Mouse (Mus musculus): ENCODE data around the gene Tradd. TPM values are rescaled to one million over a fixed set of nuclear protein-coding genes. Genes with fewer than 3 reads are reported as not detected.

The Tradd gene
- polyA plus RNA-seq, 1 experiment from 2014 or later: 26.2 TPM

DNA sequence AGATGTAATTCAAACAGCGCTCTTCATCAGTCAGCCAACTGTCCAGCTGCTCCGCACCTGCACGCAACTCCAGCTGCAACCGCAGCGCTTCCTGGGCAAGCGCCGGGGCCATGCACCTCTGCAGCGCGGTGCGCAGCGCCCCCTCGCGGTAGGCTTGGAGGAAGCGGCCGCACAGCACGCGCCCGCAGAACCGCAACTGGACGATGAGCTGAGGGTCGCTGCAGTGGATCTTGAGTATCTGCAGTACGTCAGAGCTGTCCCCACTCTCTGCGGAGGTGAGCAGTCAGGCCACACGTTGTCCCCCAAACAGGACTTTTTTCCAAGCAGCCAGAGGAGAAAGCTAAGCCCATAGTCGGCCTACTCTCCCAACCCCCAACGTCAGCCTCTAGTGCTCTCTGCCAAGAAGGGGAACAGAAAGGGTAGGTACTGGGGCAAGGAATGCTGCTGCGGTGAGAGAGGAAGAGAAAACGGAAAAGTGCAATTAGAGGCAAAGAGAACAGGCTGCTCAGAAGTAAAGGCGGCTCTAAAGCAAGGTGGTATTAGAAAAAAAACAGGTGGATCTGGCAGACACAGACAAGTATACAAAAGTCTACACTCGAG lies 4.6 kb downstream of the Tradd start:
- H3K9ac ChIP-seq (ENCODE audit: low read length): 0 out of 2 replicates have a peak overlapping the region, but pooled peaks have one; percentile 20
- H3K4me2 ChIP-seq (ENCODE audit: low read length): peak overlapping the region; percentile 66

DNA sequence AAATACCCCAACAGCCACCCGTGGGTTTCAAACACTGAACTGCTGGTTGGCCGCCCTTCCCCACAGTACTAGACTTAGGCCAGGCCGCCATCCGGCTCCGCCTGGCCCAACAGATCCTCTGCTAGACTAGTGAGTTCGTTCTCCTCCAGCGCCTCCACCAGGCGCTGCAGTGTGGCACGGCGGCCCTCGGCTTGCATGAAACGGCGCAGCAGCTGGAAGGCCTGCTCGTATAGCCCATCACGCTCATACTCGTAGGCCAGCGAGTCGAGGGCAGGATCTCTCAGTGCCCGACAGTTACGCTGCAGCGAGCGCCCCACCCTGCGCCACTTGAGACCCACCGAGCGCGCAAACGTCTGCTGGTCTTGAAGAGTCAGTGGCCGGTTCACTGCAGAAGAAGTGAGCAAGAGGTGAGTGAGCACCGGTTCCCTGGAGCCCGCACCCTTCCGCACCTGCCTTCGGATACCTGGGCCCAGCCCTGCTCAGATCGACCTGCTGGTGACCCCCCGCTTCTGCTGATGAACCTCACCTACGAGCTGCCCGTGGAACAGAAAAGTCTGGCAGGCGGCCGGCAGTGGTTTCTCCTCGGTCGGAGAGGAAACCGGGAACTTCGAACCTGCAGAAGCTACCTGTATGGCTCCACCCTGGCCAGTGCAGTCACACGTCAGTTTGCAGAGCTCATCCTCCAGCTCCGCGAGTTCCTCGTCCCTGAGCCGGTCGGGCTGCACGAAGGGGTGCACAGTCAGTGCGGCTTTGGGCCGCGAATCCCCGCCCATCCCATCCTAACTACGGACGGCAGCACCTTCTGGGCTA lies 5.3 kb downstream of the Tradd start:
- Histone ChIP-seq H3K4me2 (ENCODE audit: low read length) (peak overlapping the region; percentile 66), H3K36me3 (ENCODE audit: control insufficient read depth, insufficient read depth, low read length) (no peaks in the 10 kb centered on the region), H3K27me3 (replicated peaks; ENCODE audit: control insufficient read depth, insufficient read depth, low read length) (peaks cover 50% of the 10 kb centered on the region), H3K9me3 (ENCODE audit: control insufficient read depth, low read length) (no peaks in the 10 kb centered on the region), H3K4me3 (ENCODE audit: low read depth, low read length) (peak overlapping the region; percentile 35), H3K4me1 (replicated peaks; ENCODE audit: control insufficient read depth, insufficient read depth, low read length) (peaks cover 20% of the 10 kb centered on the region), H3K27ac (ENCODE audit: low read depth) (no peak overlapping the region), H3K9ac (ENCODE audit: low read length) (peak overlapping the region; percentile 13; the same call in 1 of the 2 replicates)
- 6% methylated on average over 55 of the region's 55 CpGs for WGBS
- DNase-seq (ENCODE audit: low spot score) (peak; percentile 73), ATAC-seq (replicated peaks; ENCODE audit: low FRiP score, low TSS enrichment, low read depth) (0 out of 2 replicates have a peak, but pooled peaks have one; percentile 0)

More for the DNA sequence above, 4.6 kb downstream of the Tradd start:
- Histone ChIP-seq H3K4me3 (ENCODE audit: low read depth, low read length) (peak overlapping the region; percentile 35), H3K27me3 (replicated peaks; ENCODE audit: control insufficient read depth, insufficient read depth, low read length) (peaks cover 52% of the 10 kb centered on the region), H3K4me1 (replicated peaks; ENCODE audit: control insufficient read depth, insufficient read depth, low read length) (peaks cover 20% of the 10 kb centered on the region), H3K9me3 (ENCODE audit: control insufficient read depth, low read length) (no peaks in the 10 kb centered on the region), H3K36me3 (ENCODE audit: control insufficient read depth, insufficient read depth, low read length) (no peaks in the 10 kb centered on the region), H3K27ac (ENCODE audit: low read depth) (no peak overlapping the region)
- ATAC-seq (replicated peaks; ENCODE audit: low FRiP score, low TSS enrichment, low read depth): peak; percentile 42; the same call in 1 of the 2 replicates
- WGBS: 4% methylated on average over 30 of the region's 30 CpGs
- DNase-seq (ENCODE audit: low spot score): peak; percentile 93

DNA sequence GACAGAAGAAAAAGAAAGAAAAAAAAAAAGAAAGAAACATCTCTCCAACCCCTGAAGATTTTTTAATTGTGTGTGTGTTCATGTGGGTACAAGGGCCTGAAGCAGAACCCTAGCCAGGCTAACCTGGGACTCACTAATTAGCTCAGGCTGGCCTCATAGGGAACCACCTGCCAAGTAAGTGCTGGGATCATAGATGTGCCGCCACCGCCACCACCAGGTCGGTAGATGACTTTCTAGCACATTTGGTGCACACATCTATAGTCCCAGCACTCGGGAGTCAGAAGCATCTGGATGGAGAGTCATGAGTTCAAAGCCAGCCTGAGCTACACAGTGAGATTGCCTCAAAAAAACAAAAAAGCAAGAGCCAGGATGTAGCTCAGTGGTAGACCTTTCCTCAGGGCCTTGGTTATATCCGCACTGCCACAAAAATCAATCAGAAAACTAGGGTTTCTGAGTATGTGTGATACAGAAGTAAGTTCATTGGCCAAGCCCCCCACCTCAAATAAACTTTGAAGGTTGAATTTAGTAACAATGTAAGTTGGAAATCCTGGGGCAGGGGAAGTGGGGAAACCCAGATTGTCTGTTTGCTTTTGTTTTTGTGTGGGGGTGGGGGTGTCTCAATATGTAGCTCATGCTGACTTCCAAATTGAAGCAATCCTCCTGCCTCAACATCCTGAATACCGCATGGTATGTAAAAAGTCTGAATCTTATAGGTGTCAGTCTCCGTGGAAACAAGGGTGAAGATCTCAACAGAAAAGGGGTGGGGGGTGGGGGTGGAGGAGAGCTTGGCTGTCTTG lies 6.9 kb downstream of the Tradd start:
- Histone ChIP-seq H3K9ac (ENCODE audit: low read length) (no peak overlapping the region), H3K9me3 (ENCODE audit: control insufficient read depth, low read length) (no peaks in the 10 kb centered on the region), H3K27ac (ENCODE audit: low read depth) (no peak overlapping the region), H3K4me2 (ENCODE audit: low read length) (no peak overlapping the region), H3K4me3 (ENCODE audit: low read depth, low read length) (no peak overlapping the region), H3K4me1 (replicated peaks; ENCODE audit: control insufficient read depth, insufficient read depth, low read length) (peaks cover 29% of the 10 kb centered on the region), H3K27me3 (replicated peaks; ENCODE audit: control insufficient read depth, insufficient read depth, low read length) (peaks cover 37% of the 10 kb centered on the region), H3K36me3 (ENCODE audit: control insufficient read depth, insufficient read depth, low read length) (peaks cover 10% of the 10 kb centered on the region)
- WGBS: 77% methylated on average over 7 of the region's 7 CpGs
- no peak for DNase-seq (ENCODE audit: low spot score)
- ATAC-seq (replicated peaks; ENCODE audit: low FRiP score, low TSS enrichment, low read depth): no peak

DNA sequence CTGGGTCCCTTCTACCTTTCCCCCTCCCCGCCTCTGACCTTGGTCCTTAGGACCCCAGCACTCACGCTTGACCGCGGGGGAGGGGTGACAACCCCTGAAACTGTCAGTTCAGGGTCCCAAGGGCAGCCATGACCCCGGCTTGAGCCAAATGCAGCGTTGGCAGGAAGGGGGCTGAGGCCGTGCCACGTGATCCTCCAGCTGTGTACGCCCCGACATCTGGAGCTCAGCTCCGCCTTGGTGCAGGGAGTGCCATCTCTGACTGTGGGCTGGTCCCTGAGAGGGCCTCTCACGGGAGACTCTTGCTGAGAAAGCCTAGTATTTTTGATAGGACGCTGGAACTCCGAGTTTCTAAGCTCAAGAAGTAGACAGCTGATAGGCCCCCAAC lies 9.5 kb downstream of the Tradd start, which contains the start of gene B3gnt9:
TSS of gene B3gnt9 (minus strand) at position 188 of the 385 bp plus-strand sequence.
- WGBS: 2% methylated on average over 14 of the region's 14 CpGs
- H3K4me3 ChIP-seq (ENCODE audit: low read depth, low read length): peak within 1 kb of the TSS; percentile 62
- peaks cover 26% of the 10 kb centered on the region for H3K4me1 ChIP-seq (replicated peaks; ENCODE audit: control insufficient read depth, insufficient read depth, low read length)
- H3K9ac ChIP-seq (ENCODE audit: low read length): peak within 1 kb of the TSS; percentile 76
- DNase-seq (ENCODE audit: low spot score) (peak; percentile 80), ATAC-seq (replicated peaks; ENCODE audit: low FRiP score, low TSS enrichment, low read depth) (peak; percentile 72)
- H3K9me3 ChIP-seq (ENCODE audit: control insufficient read depth, low read length): no peaks in the 10 kb centered on the region
- H3K36me3 ChIP-seq (ENCODE audit: control insufficient read depth, insufficient read depth, low read length): peaks cover 35% of the 10 kb centered on the region
- H3K4me2 ChIP-seq (ENCODE audit: low read length): peak within 1 kb of the TSS; percentile 91
- peaks cover 25% of the 10 kb centered on the region for H3K27me3 ChIP-seq (replicated peaks; ENCODE audit: control insufficient read depth, insufficient read depth, low read length)
- peak within 1 kb of the TSS; percentile 84 for H3K27ac ChIP-seq (ENCODE audit: low read depth)

DNA sequence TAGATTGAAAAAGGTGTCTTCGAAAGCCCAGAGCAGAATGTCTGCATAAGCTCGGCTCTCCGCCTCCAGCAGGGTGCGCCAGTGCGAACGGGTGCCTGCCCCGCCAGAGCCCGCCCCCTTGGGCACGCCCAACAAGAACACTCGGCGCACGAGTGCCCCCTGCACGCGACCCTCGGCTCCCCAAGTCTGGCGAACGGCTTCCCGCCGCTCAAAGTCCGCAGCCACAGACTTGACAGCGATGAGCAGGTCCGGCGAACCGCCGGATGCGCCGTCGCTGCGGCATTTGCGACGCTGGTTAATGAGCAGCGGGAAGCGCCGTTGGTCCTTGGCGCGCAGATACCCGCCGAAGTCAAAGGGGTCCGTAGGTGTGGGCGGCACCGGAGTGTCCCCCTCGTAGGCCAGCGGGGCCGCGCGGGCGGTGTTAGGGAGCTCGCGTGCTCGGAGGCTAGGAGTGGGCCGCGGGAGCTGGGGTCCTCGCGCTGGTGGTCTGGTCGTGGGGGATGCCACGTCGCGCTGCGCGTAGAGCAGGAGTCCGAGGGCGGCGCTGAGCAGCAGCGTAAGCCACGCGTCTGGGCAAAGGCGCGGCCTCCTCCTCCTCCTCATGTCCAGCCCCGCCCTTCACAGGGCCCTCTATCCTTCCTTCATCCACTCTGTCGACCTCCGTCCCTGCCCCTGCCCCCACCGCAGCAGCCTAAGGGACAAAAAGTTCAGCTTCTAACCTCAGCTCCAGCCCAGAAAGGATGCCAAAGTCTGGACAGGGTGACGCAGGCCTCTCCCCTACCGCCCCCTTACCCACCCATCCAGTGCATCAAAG lies 10.1 kb downstream of the Tradd start:
- Histone ChIP-seq H3K4me3 (ENCODE audit: low read depth, low read length) (peak overlapping the region; percentile 62), H3K4me2 (ENCODE audit: low read length) (peak overlapping the region; percentile 91), H3K27ac (ENCODE audit: low read depth) (peak overlapping the region; percentile 84), H3K9ac (ENCODE audit: low read length) (peak overlapping the region; percentile 76), H3K9me3 (ENCODE audit: control insufficient read depth, low read length) (no peaks in the 10 kb centered on the region), H3K4me1 (replicated peaks; ENCODE audit: control insufficient read depth, insufficient read depth, low read length) (peaks cover 22% of the 10 kb centered on the region), H3K27me3 (replicated peaks; ENCODE audit: control insufficient read depth, insufficient read depth, low read length) (peaks cover 19% of the 10 kb centered on the region), H3K36me3 (ENCODE audit: control insufficient read depth, insufficient read depth, low read length) (peaks cover 41% of the 10 kb centered on the region)
- DNase-seq (ENCODE audit: low spot score) (peak; percentile 95), ATAC-seq (replicated peaks; ENCODE audit: low FRiP score, low TSS enrichment, low read depth) (peak; percentile 86)
- under 1% methylated on average over 72 of the region's 74 CpGs for WGBS

DNA sequence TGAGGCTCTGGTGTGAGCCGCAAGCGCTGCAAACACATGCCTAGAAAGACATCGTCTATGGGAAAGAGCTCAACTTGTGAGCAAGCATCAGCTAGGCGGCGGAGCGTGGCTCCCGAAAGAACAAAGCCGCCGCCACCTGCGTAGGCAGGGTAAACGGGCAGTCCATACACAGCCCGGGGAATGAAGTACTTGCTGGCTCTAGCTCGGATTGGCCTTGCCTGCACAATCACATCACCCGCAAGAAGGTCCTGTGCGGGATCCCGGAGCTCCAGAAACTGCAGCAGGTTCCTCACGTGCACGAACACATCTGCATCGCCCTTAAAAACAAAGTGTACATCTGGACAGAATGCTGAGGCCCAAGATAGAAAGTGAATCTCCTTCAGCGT lies 10.7 kb downstream of the Tradd start:
- H3K4me3 ChIP-seq (ENCODE audit: low read depth, low read length): peak overlapping the region; percentile 62
- peaks cover 16% of the 10 kb centered on the region for H3K4me1 ChIP-seq (replicated peaks; ENCODE audit: control insufficient read depth, insufficient read depth, low read length)
- H3K27ac ChIP-seq (ENCODE audit: low read depth): peak overlapping the region; percentile 84; the same call in 1 of the 2 replicates
- 38% methylated on average over 20 of the region's 20 CpGs for WGBS
- DNase-seq (ENCODE audit: low spot score) (no peak), ATAC-seq (replicated peaks; ENCODE audit: low FRiP score, low TSS enrichment, low read depth) (peak; percentile 10; the same call in 1 of the 2 replicates)
- no peaks in the 10 kb centered on the region for H3K9me3 ChIP-seq (ENCODE audit: control insufficient read depth, low read length)
- peak overlapping the region; percentile 91 for H3K4me2 ChIP-seq (ENCODE audit: low read length)
- peaks cover 13% of the 10 kb centered on the region for H3K27me3 ChIP-seq (replicated peaks; ENCODE audit: control insufficient read depth, insufficient read depth, low read length)
- peaks cover 47% of the 10 kb centered on the region for H3K36me3 ChIP-seq (ENCODE audit: control insufficient read depth, insufficient read depth, low read length)
- peak overlapping the region; percentile 76; the same call in 1 of the 2 replicates for H3K9ac ChIP-seq (ENCODE audit: low read length)

DNA sequence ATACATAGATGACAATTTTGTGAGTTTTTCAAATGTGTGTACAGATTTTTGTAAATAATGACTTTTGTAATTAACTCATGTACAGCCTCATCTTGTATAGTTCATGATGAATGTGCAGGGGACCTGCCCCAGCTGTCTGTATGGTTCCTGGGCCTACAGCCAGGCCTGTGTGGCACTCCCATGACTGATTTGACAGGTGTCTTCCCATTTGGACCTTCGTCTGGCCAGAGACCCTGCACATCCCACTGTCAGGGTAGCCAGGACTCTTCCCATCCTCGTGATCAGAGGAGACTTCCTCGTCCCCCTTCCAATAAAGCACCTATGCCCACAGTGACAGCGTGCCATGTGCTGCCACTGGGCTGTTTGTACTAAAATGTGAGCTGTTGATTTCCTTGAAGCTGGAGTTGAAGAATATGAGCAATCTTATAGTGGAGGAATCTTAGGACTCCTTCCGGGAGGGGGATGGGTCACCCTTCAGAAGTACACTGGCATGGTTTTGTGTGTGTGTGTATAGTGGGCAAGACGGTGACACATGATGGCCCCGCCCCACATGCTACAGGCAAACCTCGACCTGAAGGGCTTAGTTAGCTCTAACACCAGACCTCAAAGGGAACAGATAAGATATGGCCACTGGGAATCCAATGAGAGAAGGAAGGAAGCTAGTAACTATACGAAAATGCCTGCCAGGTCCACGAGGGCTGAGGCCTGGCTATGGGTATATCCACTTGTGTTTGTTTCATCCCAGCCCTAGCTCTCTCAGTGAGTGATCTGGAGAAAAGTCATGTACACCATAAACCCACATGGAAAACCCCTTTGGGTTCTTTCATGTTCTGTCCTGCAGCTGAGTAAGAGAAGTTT lies 11.5 kb downstream of the Tradd start:
- Histone ChIP-seq H3K9ac (ENCODE audit: low read length) (no peak overlapping the region), H3K27me3 (replicated peaks; ENCODE audit: control insufficient read depth, insufficient read depth, low read length) (peaks cover 4% of the 10 kb centered on the region; the same call in 1 of the 2 replicates), H3K4me2 (ENCODE audit: low read length) (peak overlapping the region; percentile 91; the same call in 1 of the 2 replicates), H3K9me3 (ENCODE audit: control insufficient read depth, low read length) (no peaks in the 10 kb centered on the region), H3K4me1 (replicated peaks; ENCODE audit: control insufficient read depth, insufficient read depth, low read length) (peaks cover 16% of the 10 kb centered on the region), H3K36me3 (ENCODE audit: control insufficient read depth, insufficient read depth, low read length) (peaks cover 55% of the 10 kb centered on the region), H3K27ac (ENCODE audit: low read depth) (no peak overlapping the region), H3K4me3 (ENCODE audit: low read depth, low read length) (no peak overlapping the region; the same call in 1 of the 2 replicates)
- ATAC-seq (replicated peaks; ENCODE audit: low FRiP score, low TSS enrichment, low read depth) (no peak), DNase-seq (ENCODE audit: low spot score) (no peak)
- 84% methylated on average over 10 of the region's 10 CpGs for WGBS
